Mouse (Mus musculus) forebrain, embryonic 14.5 days (tissue): ENCODE measurements at regions not wholly inside any gene's neighbourhood (a gene's known extent, or its start where the extent isn't known, plus 50 kb on each side); places are given as distances from the start of the nearest gene placed in this dataset.

Source experiments
- ATAC-seq: fragments of 200-750 bp; cut with Nextera tagmentation; 2 replicates; pipeline ENCODE4 v1.8.0; 2017; ENCODE audit warnings: mild to moderate bottlenecking, moderate library complexity
- DNase-seq: peaks from one replicate; pipeline ENCODE4 v3.0.0-alpha.2; 2015; ENCODE audit warnings: low spot score
- H3K27ac ChIP-seq: fragments of 300-500 bp; sonication (generic); 2 replicates; pipeline ENCODE4 v1.5.1; 2014; ENCODE audit warnings: low read depth, mild to moderate bottlenecking, control low read depth, low read length, moderate library complexity
- H3K27me3 ChIP-seq: fragments of 300-500 bp; sonication (generic); replicated peaks from 2 replicates; pipeline ENCODE4 v1.6.1; 2014; ENCODE audit warnings: low read length, control low read depth, mixed read lengths; ENCODE audit not compliant: control insufficient read depth, insufficient read depth
- H3K36me3 ChIP-seq: fragments of 300-500 bp; sonication (generic); 2 replicates; pipeline ENCODE4 v1.6.1; 2014; ENCODE audit warnings: low read length, control low read depth; ENCODE audit not compliant: control insufficient read depth, insufficient read depth
- H3K4me1 ChIP-seq: fragments of 300-500 bp; sonication (generic); 2 replicates; pipeline ENCODE4 v1.6.1; 2014; ENCODE audit warnings: antibody characterized with exemption, low read length, control low read depth; ENCODE audit not compliant: control insufficient read depth, insufficient read depth
- H3K4me2 ChIP-seq: fragments of 300-500 bp; sonication (generic); 2 replicates; pipeline ENCODE4 v1.6.1; 2014; ENCODE audit warnings: mild to moderate bottlenecking, control low read depth, low read length
- H3K4me3 ChIP-seq: fragments of 300-500 bp; sonication (generic); 2 replicates; pipeline ENCODE4 v1.5.1; 2014; ENCODE audit warnings: low read depth, low read length, control low read depth
- H3K9ac ChIP-seq: fragments of 300-500 bp; sonication (generic); 2 replicates; pipeline ENCODE4 v1.6.1; 2014; ENCODE audit warnings: mild to moderate bottlenecking, low read length, control low read depth, moderate library complexity
- H3K9me3 ChIP-seq: fragments of 300-500 bp; sonication (generic); replicated peaks from 2 replicates; pipeline ENCODE4 v1.6.1; 2016; ENCODE audit warnings: low read length, control low read depth, mixed read lengths; ENCODE audit not compliant: control insufficient read depth
- WGBS: fragments of 180-500 bp; shearing (Covaris S2); extraction: QIAGEN DNeasy Blood & Tissue Kit; methylation state at CpG from one replicate; pipeline ENCODE4 v1.1.7; 2014; 5-methylcytosine and 5-hydroxymethylcytosine counted together

DNA sequence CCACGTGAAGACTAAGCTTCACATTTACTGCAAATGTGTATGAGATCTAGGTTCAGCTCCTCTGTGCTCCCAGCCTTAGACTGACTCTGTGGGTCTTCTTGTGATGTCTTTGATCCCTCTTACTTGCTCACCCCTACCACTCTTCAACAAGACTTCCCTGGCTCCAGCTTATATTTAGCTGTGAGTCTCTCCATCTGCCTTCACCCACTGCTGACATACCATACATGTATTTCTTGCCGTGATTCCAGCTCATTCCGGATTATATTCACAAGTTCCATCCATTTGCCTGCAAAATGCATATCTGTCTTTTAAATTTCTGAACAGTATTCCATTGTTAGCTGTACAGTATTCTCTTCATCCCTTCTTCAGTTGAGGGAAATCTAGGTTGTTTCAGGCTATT, 756.9 kb upstream of the Dppa4 start:
- ATAC-seq (no peak), DNase-seq (no peak)
- WGBS: 91% methylated on average over 3 of the region's 3 CpGs
- no peak overlapping the region for H3K4me2 ChIP-seq
- H3K4me1 ChIP-seq: no peaks in the 10 kb centered on the region
- H3K9me3 ChIP-seq: no peaks in the 10 kb centered on the region
- H3K4me3 ChIP-seq: no peak overlapping the region
- no peaks in the 10 kb centered on the region for H3K27me3 ChIP-seq
- H3K27ac ChIP-seq: no peak overlapping the region
- no peak overlapping the region for H3K9ac ChIP-seq
- no peaks in the 10 kb centered on the region for H3K36me3 ChIP-seq

DNA sequence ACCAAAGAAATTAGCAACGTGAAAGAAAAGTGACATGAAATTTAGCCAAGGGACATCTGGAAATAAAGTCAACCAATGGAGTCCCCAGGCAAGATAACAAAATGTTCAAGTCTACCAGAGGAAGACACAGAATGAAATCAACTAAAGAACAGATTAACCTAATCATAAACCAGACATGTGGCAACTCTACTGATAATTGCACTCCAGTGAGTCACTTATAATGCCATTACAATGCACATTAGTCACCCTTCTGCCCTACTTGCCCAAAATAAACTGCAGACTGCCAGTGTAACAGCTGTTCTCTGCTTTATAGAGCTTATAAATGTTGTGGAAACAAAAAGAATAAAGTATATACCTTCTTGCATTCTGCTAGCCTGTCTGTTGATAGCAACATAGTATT, 747.0 kb upstream of the Dppa4 start:
- no peaks in the 10 kb centered on the region for H3K27me3 ChIP-seq
- DNase-seq: no peak
- ATAC-seq: no peak

DNA sequence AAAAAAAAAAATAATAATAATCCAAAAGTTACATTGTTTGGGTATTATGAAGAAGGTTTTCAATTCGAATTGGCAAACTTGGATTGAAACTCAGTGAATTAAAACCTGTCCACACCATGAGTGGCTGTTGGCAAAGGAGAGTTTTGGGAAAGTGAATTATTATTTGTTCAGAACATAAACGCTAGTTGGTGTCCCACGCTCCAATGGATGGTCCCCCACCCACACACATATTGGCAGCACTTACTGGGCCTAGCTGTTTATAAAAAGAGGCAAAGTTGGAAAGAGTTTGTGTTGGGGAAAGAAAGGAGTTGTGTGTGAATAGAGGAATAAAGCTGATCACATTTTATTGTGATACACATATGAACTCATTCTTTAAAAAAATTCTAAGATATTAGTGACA, 732.4 kb upstream of the Dppa4 start:
- no peak for ATAC-seq
- no peak overlapping the region for H3K9ac ChIP-seq
- H3K27me3 ChIP-seq: no peaks in the 10 kb centered on the region
- H3K9me3 ChIP-seq: no peaks in the 10 kb centered on the region
- no peak overlapping the region for H3K27ac ChIP-seq
- no peaks in the 10 kb centered on the region for H3K4me1 ChIP-seq
- H3K4me2 ChIP-seq: no peak overlapping the region
- H3K36me3 ChIP-seq: no peaks in the 10 kb centered on the region
- DNase-seq: no peak
- no peak overlapping the region for H3K4me3 ChIP-seq
- 82% methylated on average over 3 of the region's 3 CpGs for WGBS

More for the DNA sequence above, 747.0 kb upstream of the Dppa4 start:
- no peak overlapping the region for H3K9ac ChIP-seq
- H3K36me3 ChIP-seq: no peaks in the 10 kb centered on the region
- H3K27ac ChIP-seq: no peak overlapping the region
- H3K4me2 ChIP-seq: no peak overlapping the region
- H3K4me1 ChIP-seq: no peaks in the 10 kb centered on the region
- WGBS: 71% methylated on average over 1 of the region's 1 CpGs
- H3K4me3 ChIP-seq: no peak overlapping the region
- H3K9me3 ChIP-seq: no peaks in the 10 kb centered on the region

DNA sequence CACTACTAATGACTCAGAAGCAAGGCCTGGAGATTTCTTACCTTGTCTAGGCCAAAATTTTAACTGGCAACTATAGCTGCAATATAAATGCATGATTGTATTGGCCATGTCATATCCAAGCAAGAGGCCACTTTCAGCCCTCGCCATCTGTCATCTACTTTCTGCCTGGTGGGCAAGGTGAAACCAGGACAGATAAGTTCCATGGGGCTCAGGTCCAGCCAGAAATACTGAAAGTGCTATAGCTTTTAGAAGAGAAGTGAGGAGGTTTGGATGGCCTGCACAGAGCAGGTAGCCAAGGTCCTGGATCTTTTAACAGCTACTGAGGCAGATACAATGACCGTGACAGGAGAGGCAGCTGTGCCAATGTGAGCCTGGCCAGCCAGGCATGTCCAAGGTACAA, 715.5 kb upstream of the Dppa4 start:
- H3K4me3 ChIP-seq: no peak overlapping the region
- H3K27ac ChIP-seq: no peak overlapping the region
- H3K9ac ChIP-seq: no peak overlapping the region
- DNase-seq (no peak), ATAC-seq (no peak)
- 97% methylated on average over 2 of the region's 2 CpGs for WGBS
- H3K27me3 ChIP-seq: no peaks in the 10 kb centered on the region
- no peaks in the 10 kb centered on the region for H3K4me1 ChIP-seq
- no peaks in the 10 kb centered on the region for H3K36me3 ChIP-seq
- H3K9me3 ChIP-seq: no peaks in the 10 kb centered on the region
- no peak overlapping the region for H3K4me2 ChIP-seq

DNA sequence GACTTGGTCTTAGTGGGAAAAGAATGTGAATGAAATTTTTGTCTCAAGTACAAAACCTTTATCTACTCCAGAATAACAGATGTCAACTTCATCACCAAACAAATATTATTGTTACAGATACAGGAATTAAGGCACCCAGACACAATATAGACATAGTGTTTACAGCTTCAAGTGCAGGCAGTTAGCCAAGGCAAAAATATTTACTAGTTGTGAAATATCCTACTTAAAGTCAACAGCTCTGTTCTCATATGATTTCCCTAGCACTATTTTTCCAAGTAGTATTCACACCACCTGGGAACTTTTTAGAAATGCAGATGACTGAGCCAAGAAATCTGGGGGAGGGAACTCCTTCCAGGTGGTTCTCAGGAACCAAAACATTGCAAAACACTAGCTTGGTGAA, 684.1 kb upstream of the Dppa4 start:
- no peaks in the 10 kb centered on the region for H3K4me1 ChIP-seq
- H3K9me3 ChIP-seq: 0 out of 2 replicates have a peak, but pooled peaks cover 3% of the 10 kb centered on the region
- no peak for ATAC-seq
- H3K9ac ChIP-seq: no peak overlapping the region
- H3K4me3 ChIP-seq: no peak overlapping the region
- H3K36me3 ChIP-seq: no peaks in the 10 kb centered on the region
- H3K27me3 ChIP-seq: no peaks in the 10 kb centered on the region
- DNase-seq: peak; percentile 27
- no peak overlapping the region for H3K4me2 ChIP-seq
- H3K27ac ChIP-seq: no peak overlapping the region
